Mouse (Mus musculus) neural tube, embryonic 14.5 days (tissue): Measurements from ENCODE around the gene Lpcat4. TPM values are rescaled to one million over a fixed set of nuclear protein-coding genes. Genes with fewer than 3 reads are reported as not detected.

Source experiments
- ATAC-seq: fragments of 200-750 bp; cut with Nextera tagmentation; 2 replicates; pipeline ENCODE4 v1.8.0; 2017; ENCODE audit warnings: low read depth, mild to moderate bottlenecking, moderate TSS enrichment, moderate library complexity
- H3K27ac ChIP-seq: fragments of 300-500 bp; sonication (generic); 2 replicates; pipeline ENCODE4 v1.5.1; 2014; ENCODE audit warnings: low read depth, mild to moderate bottlenecking, control low read depth, low read length, moderate library complexity, mixed read lengths
- H3K27me3 ChIP-seq: fragments of 300-500 bp; sonication (generic); 2 replicates; pipeline ENCODE4 v1.6.1; 2014; ENCODE audit warnings: low read length; ENCODE audit not compliant: control insufficient read depth, insufficient read depth
- H3K36me3 ChIP-seq: fragments of 300-500 bp; sonication (generic); 2 replicates; pipeline ENCODE4 v1.6.1; 2014; ENCODE audit warnings: low read length, mixed read lengths; ENCODE audit not compliant: control insufficient read depth, insufficient read depth
- H3K4me1 ChIP-seq: fragments of 300-500 bp; sonication (generic); 2 replicates; pipeline ENCODE4 v1.6.1; 2014; ENCODE audit warnings: low read length; ENCODE audit not compliant: control insufficient read depth, insufficient read depth
- H3K4me2 ChIP-seq: fragments of 300-500 bp; sonication (generic); 2 replicates; pipeline ENCODE4 v1.6.1; 2014; ENCODE audit warnings: mild to moderate bottlenecking, low read depth, low read length, control low read depth
- H3K4me3 ChIP-seq: fragments of 300-500 bp; sonication (generic); 2 replicates; pipeline ENCODE4 v1.5.1; 2014; ENCODE audit warnings: low read depth, low read length, control low read depth, mixed read lengths
- H3K9ac ChIP-seq: fragments of 300-500 bp; sonication (generic); replicated peaks from 2 replicates; pipeline ENCODE4 v1.6.1; 2014; ENCODE audit warnings: low read depth, mild to moderate bottlenecking, control low read depth, low read length, mixed read lengths
- H3K9me3 ChIP-seq: fragments of 300-500 bp; sonication (generic); 2 replicates; pipeline ENCODE4 v1.6.1; 2016; ENCODE audit warnings: low read length; ENCODE audit not compliant: control insufficient read depth
- WGBS: fragments of 180-500 bp; shearing (Covaris S2); extraction: QIAGEN DNeasy Blood & Tissue Kit; methylation state at CpG from one replicate; pipeline ENCODE4 v1.1.7; 2014; 5-methylcytosine and 5-hydroxymethylcytosine counted together
- polyA plus RNA-seq: library from polyadenylated mRNA; unstranded; fragments of >200 nt; fragmentation: Nextera tagmentation; extraction: Ambion mirVana; gene quantifications from 2 replicates; pipeline ENCODE4 v1.2.1, GENCODE M21; 2014

Lpcat4 gene
- polyA plus RNA-seq, result 22.4 and 26.1 TPM in 2 replicates

DNA sequence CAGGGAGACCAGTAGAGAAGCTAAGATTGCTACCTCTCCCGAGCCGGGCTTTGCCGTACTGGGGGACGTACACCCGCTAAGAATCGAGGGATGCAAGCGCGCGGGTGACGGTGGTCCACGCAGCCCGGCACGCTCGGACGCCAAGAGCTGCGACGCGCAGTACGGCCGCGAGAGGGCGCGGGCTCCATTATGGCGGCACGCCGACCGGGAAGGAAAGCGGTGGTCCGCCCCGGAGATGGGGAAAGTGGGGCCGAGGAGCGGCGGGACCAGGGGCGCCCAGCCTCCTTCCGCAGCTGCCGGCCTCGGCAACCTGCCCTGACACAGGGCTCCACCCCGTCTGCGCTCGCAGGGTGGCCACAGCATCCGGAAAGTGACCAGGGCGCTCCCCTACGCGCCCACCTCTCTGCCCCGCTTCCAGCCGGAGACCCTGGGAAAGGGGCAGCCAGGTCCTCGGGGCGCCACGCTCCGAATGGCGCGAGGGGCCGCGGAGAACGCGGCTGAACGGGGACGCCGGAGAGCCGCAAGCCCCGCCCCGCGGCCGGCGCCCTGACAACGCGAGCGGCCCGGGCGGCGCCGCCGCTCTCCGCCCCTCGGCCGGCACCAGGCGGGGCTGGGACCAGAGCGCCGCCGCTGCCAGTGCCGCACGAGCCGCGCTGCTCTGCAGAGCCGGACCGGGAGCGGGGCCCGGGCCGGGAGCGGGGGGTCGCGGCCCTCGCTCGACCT lies at the start of gene Lpcat4:
Gene Lpcat4, plus strand, starts transcription at position 257 of the 723 bp plus-strand sequence.
- WGBS, result under 1% methylated on average over 82 of the region's 94 CpGs
- H3K4me3 ChIP-seq, result peak within 1 kb of the TSS; percentile 83

DNA sequence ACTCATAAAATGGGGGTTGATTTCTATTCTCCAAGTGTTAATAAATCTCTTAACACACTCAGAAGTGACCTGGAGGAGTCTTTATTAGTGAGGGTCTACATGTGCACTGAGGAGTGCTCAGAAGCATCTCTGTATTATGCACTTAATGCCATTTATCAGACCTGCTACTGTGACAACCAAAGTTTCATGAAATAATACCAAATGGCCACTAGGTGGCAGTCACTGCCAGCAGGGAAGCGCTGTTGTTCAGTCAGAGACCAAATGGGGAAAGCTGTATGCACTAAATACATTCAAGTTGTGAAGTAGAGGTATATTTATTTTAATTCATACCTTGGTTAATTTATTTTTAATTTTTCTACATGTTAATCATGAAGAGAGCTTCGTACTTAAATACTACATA lies 42.4 kb upstream of the Lpcat4 start:
- ATAC-seq, result peak; percentile 79; the same call in 1 of the 2 replicates
- H3K27me3 ChIP-seq, result no peaks in the 10 kb centered on the region
- H3K4me1 ChIP-seq, result no peaks in the 10 kb centered on the region
- no peaks in the 10 kb centered on the region for H3K9me3 ChIP-seq
- H3K27ac ChIP-seq, result no peak overlapping the region
- WGBS, result 0% methylated on average over 2 of the region's 2 CpGs
- no peak overlapping the region for H3K4me3 ChIP-seq
- H3K9ac ChIP-seq, result no peak overlapping the region
- no peaks in the 10 kb centered on the region for H3K36me3 ChIP-seq
- H3K4me2 ChIP-seq, result no peak overlapping the region

More for the DNA sequence above, at the start of gene Lpcat4:
- no peaks in the 10 kb centered on the region for H3K36me3 ChIP-seq
- H3K4me2 ChIP-seq, result peak within 1 kb of the TSS; percentile 84
- peak within 1 kb of the TSS; percentile 96 for H3K27ac ChIP-seq
- 0 out of 2 replicates have a peak, but pooled peaks cover 4% of the 10 kb centered on the region for H3K4me1 ChIP-seq
- ATAC-seq, result peak; percentile 89
- no peaks in the 10 kb centered on the region for H3K9me3 ChIP-seq
- H3K27me3 ChIP-seq, result no peaks in the 10 kb centered on the region
- H3K9ac ChIP-seq, result peak within 1 kb of the TSS; percentile 93

DNA sequence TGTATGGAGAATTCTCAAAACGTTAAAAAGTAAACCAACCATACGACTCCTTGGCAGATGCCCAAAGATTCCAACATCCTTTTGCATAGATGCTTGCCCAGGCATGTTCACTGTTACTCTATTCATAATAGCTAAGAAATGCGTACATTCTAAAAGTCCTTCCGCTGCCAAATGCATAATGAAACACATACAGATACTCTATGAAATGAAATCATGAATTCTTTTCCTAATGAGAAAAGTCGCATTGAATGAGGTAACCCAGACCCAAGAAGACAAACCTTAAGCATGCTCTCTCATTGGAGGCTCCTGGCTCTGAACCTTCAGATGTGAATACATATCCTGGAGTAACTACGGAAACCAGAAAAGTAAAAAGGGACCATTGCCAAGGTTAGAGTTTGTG lies 36.2 kb upstream of the Lpcat4 start:
- ATAC-seq, result no peak
- Histone ChIP-seq H3K9me3 (no peaks in the 10 kb centered on the region), H3K4me2 (no peak overlapping the region), H3K27me3 (no peaks in the 10 kb centered on the region), H3K4me3 (no peak overlapping the region), H3K9ac (no peak overlapping the region), H3K4me1 (no peaks in the 10 kb centered on the region), H3K27ac (no peak overlapping the region), H3K36me3 (no peaks in the 10 kb centered on the region)
- WGBS, result 76% methylated on average over 6 of the region's 6 CpGs

DNA sequence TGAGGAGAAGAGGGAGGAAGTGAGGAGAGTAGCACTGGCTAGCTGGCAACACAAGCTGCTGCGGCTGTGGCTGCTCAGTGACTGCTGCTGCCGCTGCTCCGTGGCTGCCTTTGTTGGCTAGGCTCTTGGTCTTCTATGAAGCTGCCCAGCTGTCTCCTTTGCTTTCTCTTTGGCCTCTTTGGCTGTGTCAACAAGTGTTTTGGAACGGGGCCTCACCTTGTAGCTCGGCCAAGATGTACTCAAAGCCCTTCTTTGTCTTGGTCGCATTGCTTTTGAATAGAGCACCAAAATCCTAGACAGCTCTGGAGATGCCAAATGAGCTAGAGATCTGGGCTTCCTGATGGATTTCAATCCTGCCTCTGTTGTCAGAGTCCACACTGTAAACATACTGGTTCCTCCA lies 29.1 kb upstream of the Lpcat4 start:
- no peak overlapping the region for H3K4me2 ChIP-seq
- WGBS, result 69% methylated on average over 6 of the region's 6 CpGs

DNA sequence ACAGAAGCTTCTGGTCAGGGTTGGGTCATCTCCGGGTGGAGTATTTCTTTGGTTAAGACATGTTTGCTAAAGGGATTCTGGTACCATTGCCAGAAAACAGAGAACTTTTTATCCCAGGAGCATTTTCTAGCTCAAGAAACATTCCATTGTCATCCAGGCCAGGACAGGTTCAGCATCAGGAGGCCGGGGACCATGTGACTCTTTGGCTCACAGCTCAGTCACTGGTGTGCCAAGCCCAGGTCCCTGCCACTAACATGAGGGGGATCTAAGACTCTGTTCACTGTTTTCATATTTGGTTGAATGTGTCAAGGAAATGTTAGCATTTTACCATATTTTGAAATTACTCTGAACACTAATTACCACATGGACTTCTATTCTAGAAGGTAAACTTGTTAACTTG lies 28.6 kb upstream of the Lpcat4 start:
- Histone ChIP-seq H3K9me3 (no peaks in the 10 kb centered on the region), H3K4me3 (no peak overlapping the region), H3K27ac (no peak overlapping the region), H3K4me1 (no peaks in the 10 kb centered on the region), H3K9ac (no peak overlapping the region), H3K4me2 (no peak overlapping the region), H3K27me3 (no peaks in the 10 kb centered on the region), H3K36me3 (no peaks in the 10 kb centered on the region)
- no peak for ATAC-seq
- WGBS, result 90% methylated on average over 2 of the region's 2 CpGs

More for the DNA sequence above, 29.1 kb upstream of the Lpcat4 start:
- Histone ChIP-seq H3K9me3 (no peaks in the 10 kb centered on the region), H3K27me3 (no peaks in the 10 kb centered on the region), H3K9ac (no peak overlapping the region), H3K4me1 (no peaks in the 10 kb centered on the region), H3K27ac (no peak overlapping the region), H3K4me3 (no peak overlapping the region), H3K36me3 (no peaks in the 10 kb centered on the region)
- peak; percentile 60; the same call in 1 of the 2 replicates for ATAC-seq

DNA sequence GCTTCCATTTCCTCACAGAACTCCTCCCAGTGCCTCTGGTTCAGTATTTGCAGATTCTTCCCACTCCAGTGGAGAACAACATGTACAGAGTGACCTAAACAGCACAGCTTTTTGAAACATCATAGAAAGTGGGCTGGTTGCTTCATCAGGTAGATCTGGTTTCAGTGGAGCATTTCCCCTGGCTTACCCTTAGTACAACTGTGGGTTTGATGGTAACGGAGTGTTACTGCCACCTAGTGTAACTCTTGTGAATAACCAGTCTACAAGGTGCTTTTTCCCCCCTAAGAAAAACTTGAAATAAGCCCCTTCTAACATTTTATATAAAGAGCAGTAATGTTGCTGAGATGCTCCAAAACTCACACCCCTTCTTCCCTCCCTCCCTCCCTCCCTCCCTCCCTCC lies 23.3 kb upstream of the Lpcat4 start:
- H3K27me3 ChIP-seq, result no peaks in the 10 kb centered on the region
- WGBS, result 7% methylated on average over 1 of the region's 1 CpGs
- H3K27ac ChIP-seq, result no peak overlapping the region
- no peaks in the 10 kb centered on the region for H3K36me3 ChIP-seq
- no peak overlapping the region for H3K4me3 ChIP-seq
- H3K4me1 ChIP-seq, result no peaks in the 10 kb centered on the region
- H3K9me3 ChIP-seq, result no peaks in the 10 kb centered on the region
- peak; percentile 46; the same call in 1 of the 2 replicates for ATAC-seq
- H3K4me2 ChIP-seq, result no peak overlapping the region
- H3K9ac ChIP-seq, result no peak overlapping the region

DNA sequence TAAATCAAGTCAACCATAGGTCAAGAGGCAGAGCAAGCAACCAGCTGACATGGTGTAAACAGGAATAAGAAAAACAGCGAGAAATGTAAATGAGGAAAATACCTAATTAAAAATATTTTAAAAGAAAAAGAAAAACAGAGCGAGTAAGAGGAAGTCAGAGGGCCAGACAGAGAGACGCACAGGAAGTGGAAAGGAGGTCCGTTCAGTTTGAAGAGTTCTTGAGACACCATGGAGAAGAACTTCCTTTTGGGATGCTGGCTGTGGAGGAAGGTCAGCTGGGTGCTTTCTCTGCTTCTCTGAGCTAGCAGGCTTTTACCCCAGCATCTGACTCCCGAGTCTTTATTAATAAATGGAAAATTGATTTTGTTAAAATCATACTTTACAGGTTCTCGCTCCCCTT lies 21.7 kb upstream of the Lpcat4 start:
- Histone ChIP-seq H3K4me2 (no peak overlapping the region), H3K27ac (no peak overlapping the region), H3K4me1 (no peaks in the 10 kb centered on the region), H3K9me3 (no peaks in the 10 kb centered on the region), H3K4me3 (no peak overlapping the region), H3K9ac (no peak overlapping the region), H3K36me3 (no peaks in the 10 kb centered on the region), H3K27me3 (no peaks in the 10 kb centered on the region)
- ATAC-seq, result no peak
- WGBS, result 76% methylated on average over 6 of the region's 6 CpGs

DNA sequence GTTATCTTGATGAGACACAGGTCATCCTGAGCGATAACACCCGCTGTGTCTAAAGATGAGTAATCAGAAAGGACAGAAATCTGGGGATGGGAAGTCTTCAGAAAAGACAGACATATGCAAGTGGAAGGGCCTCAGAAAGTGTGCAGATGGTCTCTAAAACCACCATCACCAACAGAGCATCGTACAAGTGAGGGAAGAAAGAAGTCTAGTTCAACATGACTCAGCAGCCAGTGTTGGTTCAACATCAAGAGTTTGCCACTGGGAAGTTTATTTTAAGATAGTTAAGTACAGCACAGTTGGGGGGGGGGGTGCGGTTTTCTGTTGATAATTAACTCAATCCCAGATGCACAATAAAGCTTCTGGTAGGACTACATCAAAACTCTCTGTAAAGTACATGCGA lies 18.4 kb upstream of the Lpcat4 start:
- 86% methylated on average over 5 of the region's 5 CpGs for WGBS
- no peaks in the 10 kb centered on the region for H3K36me3 ChIP-seq

DNA sequence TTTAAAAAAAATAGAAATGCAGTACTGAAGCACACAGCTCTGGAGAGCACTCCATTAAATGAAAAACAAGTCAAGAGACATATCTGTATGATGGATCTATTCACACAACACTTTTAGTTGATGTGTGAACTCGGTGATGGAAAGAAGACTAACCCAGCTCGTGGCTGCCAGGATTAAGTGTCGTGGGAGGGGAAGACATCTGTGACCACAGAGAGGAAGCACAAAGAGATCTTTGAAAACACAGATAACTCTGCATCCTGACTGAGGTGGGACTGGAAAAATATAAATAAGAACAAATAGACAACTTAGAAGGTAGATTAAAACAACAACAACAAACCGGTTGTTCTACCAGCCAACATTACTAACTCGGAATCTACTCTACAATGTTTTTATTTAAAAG lies 16.7 kb upstream of the Lpcat4 start:
- no peak for ATAC-seq
- no peak overlapping the region for H3K9ac ChIP-seq
- no peaks in the 10 kb centered on the region for H3K27me3 ChIP-seq
- WGBS, result 78% methylated on average over 5 of the region's 5 CpGs
- no peaks in the 10 kb centered on the region for H3K36me3 ChIP-seq
- H3K4me3 ChIP-seq, result no peak overlapping the region
- no peaks in the 10 kb centered on the region for H3K9me3 ChIP-seq
- no peaks in the 10 kb centered on the region for H3K4me1 ChIP-seq
- H3K27ac ChIP-seq, result no peak overlapping the region
- no peak overlapping the region for H3K4me2 ChIP-seq

More for the DNA sequence above, 18.4 kb upstream of the Lpcat4 start:
- H3K9ac ChIP-seq, result no peak overlapping the region
- no peaks in the 10 kb centered on the region for H3K27me3 ChIP-seq
- ATAC-seq, result no peak
- no peak overlapping the region for H3K4me3 ChIP-seq
- no peak overlapping the region for H3K27ac ChIP-seq
- H3K4me1 ChIP-seq, result no peaks in the 10 kb centered on the region
- no peak overlapping the region for H3K4me2 ChIP-seq
- H3K9me3 ChIP-seq, result no peaks in the 10 kb centered on the region
